Mouse (Mus musculus) lung, embryonic 14.5 days (tissue): Measurements from ENCODE around the gene Hs2st1. TPM values are rescaled to one million over a fixed set of nuclear protein-coding genes. Genes with fewer than 3 reads are reported as not detected.
A peak's percentile ranks its signal among the peaks of the same experiment; 100 is the strongest.

Experiments used
- ATAC-seq: fragments of 200-750 bp; cut with Nextera tagmentation; 2 replicates; pipeline ENCODE4 v1.8.0; 2017; ENCODE audit warnings: mild to moderate bottlenecking, moderate TSS enrichment, moderate library complexity; ENCODE audit not compliant: insufficient read depth
- DNase-seq: peaks from one replicate; pipeline ENCODE4 v3.0.0-alpha.2; 2015
- H3K27ac ChIP-seq: fragments of 300-500 bp; sonication (generic); 2 replicates; pipeline ENCODE4 v1.5.1; 2014; ENCODE audit warnings: low read depth, mild to moderate bottlenecking, moderate library complexity
- H3K27me3 ChIP-seq: fragments of 300-500 bp; sonication (generic); 2 replicates; pipeline ENCODE4 v1.6.1; 2014; ENCODE audit warnings: low read length, control low read depth; ENCODE audit not compliant: insufficient read depth
- H3K36me3 ChIP-seq: fragments of 300-500 bp; sonication (generic); 2 replicates; pipeline ENCODE4 v1.6.1; 2014; ENCODE audit warnings: control low read depth; ENCODE audit not compliant: insufficient read depth
- H3K4me1 ChIP-seq: fragments of 300-500 bp; sonication (generic); 2 replicates; pipeline ENCODE4 v1.6.1; 2014; ENCODE audit warnings: antibody characterized with exemption, control low read depth; ENCODE audit not compliant: insufficient read depth
- H3K4me2 ChIP-seq: fragments of 300-500 bp; sonication (generic); 2 replicates; pipeline ENCODE4 v1.6.1; 2014; ENCODE audit warnings: mild to moderate bottlenecking
- H3K4me3 ChIP-seq: fragments of 300-500 bp; sonication (generic); 2 replicates; pipeline ENCODE4 v1.5.1; 2014; ENCODE audit warnings: low read depth, low read length
- H3K9ac ChIP-seq: fragments of 300-500 bp; sonication (generic); 2 replicates; pipeline ENCODE4 v1.6.1; 2014
- H3K9me3 ChIP-seq: fragments of 300-500 bp; sonication (generic); 2 replicates; pipeline ENCODE4 v1.6.1; 2016; ENCODE audit warnings: low read depth, low read length, control low read depth
- CTCF ChIP-seq: IDR thresholded peaks from 2 replicates; pipeline ENCODE4 v1.5.1; 2016; ENCODE audit warnings: antibody characterized with exemption, low read depth
- WGBS: fragments of 180-500 bp; shearing (Covaris S2); extraction: QIAGEN DNeasy Blood & Tissue Kit; methylation state at CpG from one replicate; pipeline ENCODE4 v1.1.7; 2014; 5-methylcytosine and 5-hydroxymethylcytosine counted together
- polyA plus RNA-seq: library from polyadenylated mRNA; unstranded; fragments of >200 nt; fragmentation: Nextera tagmentation; extraction: Ambion mirVana; gene quantifications from 2 replicates; pipeline ENCODE4 v1.2.1, GENCODE M21; 2014

Hs2st1 gene
- polyA plus RNA-seq, 1 experiment from 2014 or later, result 11.9 TPM

DNA sequence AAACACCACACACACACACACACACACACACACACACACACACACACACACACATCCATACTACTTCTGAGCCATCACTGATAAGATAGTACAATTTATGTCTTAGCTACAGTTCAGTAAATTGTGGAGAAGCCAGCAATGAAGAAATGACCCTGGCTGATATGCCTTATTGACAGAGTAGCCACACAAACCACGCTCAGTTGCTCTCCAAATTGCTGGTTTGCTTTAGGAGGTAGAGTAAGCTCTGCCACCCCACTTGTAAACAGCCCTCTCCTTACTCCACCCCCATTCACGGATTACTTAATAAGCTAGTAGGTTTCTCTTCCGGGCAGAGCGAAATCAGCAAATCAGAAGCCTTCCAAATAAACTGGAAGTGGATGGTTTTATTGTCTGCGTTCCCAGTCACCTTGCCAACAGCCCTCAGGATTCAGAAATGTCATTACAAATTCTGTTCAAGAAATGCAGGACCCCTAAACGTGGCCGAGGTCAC is 175.5 kb downstream of the Hs2st1 start:
- Histone ChIP-seq H3K9me3 (no peaks in the 10 kb centered on the region), H3K9ac (no peak overlapping the region), H3K27ac (no peak overlapping the region), H3K36me3 (no peaks in the 10 kb centered on the region), H3K4me2 (no peak overlapping the region), H3K4me1 (no peaks in the 10 kb centered on the region), H3K27me3 (no peaks in the 10 kb centered on the region), H3K4me3 (no peak overlapping the region)
- ATAC-seq, result no peak
- TF ChIP-seq CTCF, result no peak
- 64% methylated on average over 7 of the region's 7 CpGs for WGBS
- DNase-seq, result no peak

DNA sequence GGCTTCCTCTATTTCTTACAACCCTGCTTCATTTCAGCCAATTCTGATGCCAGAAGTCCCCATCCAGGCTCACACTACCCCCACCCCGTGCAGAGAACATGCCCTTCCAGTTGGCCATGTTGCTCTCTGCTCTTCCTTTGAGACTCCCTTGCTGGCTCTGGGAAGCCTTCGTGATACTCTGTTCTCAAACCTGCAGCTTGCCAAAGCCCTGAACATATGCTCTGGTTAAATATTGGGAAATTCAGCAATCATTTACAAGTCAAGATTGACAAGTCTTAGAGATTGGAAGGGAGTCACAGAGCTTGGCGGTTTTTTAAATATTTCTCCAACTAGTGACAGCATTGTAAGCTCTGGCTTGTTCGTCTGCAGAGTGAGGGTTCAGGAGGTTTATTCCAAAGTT is 183.5 kb downstream of the Hs2st1 start:
- 69% methylated on average over 4 of the region's 4 CpGs for WGBS
- ATAC-seq (no peak), DNase-seq (no peak)
- H3K36me3 ChIP-seq, result no peaks in the 10 kb centered on the region
- H3K9me3 ChIP-seq, result no peaks in the 10 kb centered on the region
- no peaks in the 10 kb centered on the region for H3K4me1 ChIP-seq
- H3K4me2 ChIP-seq, result no peak overlapping the region
- H3K27me3 ChIP-seq, result no peaks in the 10 kb centered on the region
- no peak for TF ChIP-seq CTCF
- H3K4me3 ChIP-seq, result no peak overlapping the region
- H3K27ac ChIP-seq, result no peak overlapping the region
- no peak overlapping the region for H3K9ac ChIP-seq

GRCm38 (mm10) chr3:144384648-144385047 is 185.3 kb downstream of the Hs2st1 start:
- no peak for ATAC-seq
- 81% methylated on average over 10 of the region's 10 CpGs for WGBS
- H3K4me2 ChIP-seq, result no peak overlapping the region

GRCm38 (mm10) chr3:144381431-144381980 is 188.5 kb downstream of the Hs2st1 start:
- Histone ChIP-seq H3K9me3 (no peaks in the 10 kb centered on the region), H3K36me3 (no peaks in the 10 kb centered on the region), H3K27me3 (no peaks in the 10 kb centered on the region), H3K4me3 (peak overlapping the region; percentile 32), H3K9ac (peak overlapping the region; percentile 21), H3K27ac (no peak overlapping the region), H3K4me1 (no peaks in the 10 kb centered on the region; the same call in 1 of the 2 replicates), H3K4me2 (peak overlapping the region; percentile 62)
- TF ChIP-seq CTCF, result no peak
- DNase-seq (peak; percentile 25), ATAC-seq (peak; percentile 69; the same call in 1 of the 2 replicates)
- WGBS, result 39% methylated on average over 14 of the region's 16 CpGs

More at GRCm38 (mm10) chr3:144384648-144385047, 185.3 kb downstream of the Hs2st1 start:
- Histone ChIP-seq H3K27ac (no peak overlapping the region), H3K4me1 (no peaks in the 10 kb centered on the region; the same call in 1 of the 2 replicates), H3K36me3 (no peaks in the 10 kb centered on the region), H3K27me3 (no peaks in the 10 kb centered on the region), H3K9me3 (no peaks in the 10 kb centered on the region), H3K9ac (no peak overlapping the region), H3K4me3 (no peak overlapping the region)
- no peak for DNase-seq
- no peak for TF ChIP-seq CTCF

DNA sequence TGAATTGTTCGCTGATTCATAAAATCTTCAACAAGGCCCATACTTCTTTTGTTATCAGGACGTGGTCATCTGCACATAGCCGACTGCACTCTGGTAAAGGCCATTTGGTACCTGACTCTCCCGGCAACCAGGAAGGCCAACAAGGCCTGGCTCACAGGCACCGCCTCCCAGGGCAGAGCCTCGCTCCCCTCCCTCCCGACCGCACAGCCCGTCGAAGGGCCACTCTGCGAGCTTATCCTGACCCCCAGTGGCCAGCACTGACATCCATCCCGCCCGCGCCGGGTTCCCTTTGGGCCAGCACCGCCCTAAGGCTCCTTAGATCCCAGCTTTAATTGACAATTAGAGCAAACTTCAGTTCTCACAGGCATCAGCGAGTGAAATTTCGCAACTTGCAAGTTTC is 189.1 kb downstream of the Hs2st1 start:
- peak; percentile 97 for ATAC-seq
- H3K4me3 ChIP-seq, result peak overlapping the region; percentile 32
- H3K4me2 ChIP-seq, result peak overlapping the region; percentile 62
- no peaks in the 10 kb centered on the region; the same call in 1 of the 2 replicates for H3K4me1 ChIP-seq
- H3K9ac ChIP-seq, result peak overlapping the region; percentile 21
- H3K9me3 ChIP-seq, result no peaks in the 10 kb centered on the region
- H3K27ac ChIP-seq, result no peak overlapping the region
- peak; percentile 86 for TF ChIP-seq CTCF
- H3K27me3 ChIP-seq, result no peaks in the 10 kb centered on the region
- peak; percentile 92 for DNase-seq
- no peaks in the 10 kb centered on the region for H3K36me3 ChIP-seq
- WGBS, result 2% methylated on average over 18 of the region's 18 CpGs

- no peak for TF ChIP-seq CTCF
- no peaks in the 10 kb centered on the region for H3K9me3 ChIP-seq
- H3K9ac ChIP-seq, result no peak overlapping the region
- no peak overlapping the region for H3K4me3 ChIP-seq
- DNase-seq (no peak), ATAC-seq (no peak)
- H3K27ac ChIP-seq, result no peak overlapping the region
- no peaks in the 10 kb centered on the region for H3K36me3 ChIP-seq
- H3K27me3 ChIP-seq, result no peaks in the 10 kb centered on the region
- no peaks in the 10 kb centered on the region; the same call in 1 of the 2 replicates for H3K4me1 ChIP-seq
- no peak overlapping the region for H3K4me2 ChIP-seq
- 82% methylated on average over 4 of the region's 4 CpGs for WGBS
These were observed 190.2 kb downstream of the Hs2st1 start for GRCm38 (mm10) chr3:144379801-144380200.

Other genes starting within 250 kb of the Hs2st1 start
- gene Selenof, start 123 bp upstream of the Hs2st1 start, polyA plus RNA-seq, result 497 and 531 TPM in 2 replicates
- 104 TPM in 2 replicates for gene Sh3glb1, start 150.2 kb upstream of the Hs2st1 start, polyA plus RNA-seq
- 2.8 and 4.0 TPM in 2 replicates for gene Clca3a1, start 190.8 kb upstream of the Hs2st1 start, polyA plus RNA-seq
- 0.23 TPM in 1 of 2 replicates, not detected in the other for gene Clca3a2, start 249.3 kb upstream of the Hs2st1 start, polyA plus RNA-seq